Mouse (Mus musculus): ENCODE measurements around the gene Racgap1. TPM values are rescaled to one million over a fixed set of nuclear protein-coding genes. Genes with fewer than 3 reads are reported as not detected.
A peak's percentile ranks its signal among the peaks of the same experiment; 100 is the strongest.

The Racgap1 gene
- polyA plus RNA-seq, 1 experiment from 2014 or later = 131 TPM

GRCm38 (mm10) chr15:99663964-99664599 lies 12.6 kb upstream of the Racgap1 start:
- WGBS = 4% methylated on average over 17 of the region's 17 CpGs
- H3K4me3 ChIP-seq = peak overlapping the region; percentile 46
- H3K9ac ChIP-seq = peak overlapping the region; percentile 51
- peaks cover 42% of the 10 kb centered on the region for H3K4me1 ChIP-seq (replicated peaks)
- H3K36me3 ChIP-seq = no peaks in the 10 kb centered on the region
- no peak; the same call in 1 of the 2 replicates for ATAC-seq (ENCODE audit: insufficient number of reproducible peaks, low FRiP score)
- H3K27me3 ChIP-seq (replicated peaks) = peaks cover 39% of the 10 kb centered on the region
- peak overlapping the region; percentile 87 for H3K4me2 ChIP-seq
- H3K27ac ChIP-seq (ENCODE audit: poor library complexity, severe bottlenecking) = peak overlapping the region; percentile 79
- H3K9me3 ChIP-seq (replicated peaks) = no peaks in the 10 kb centered on the region

- Histone ChIP-seq H3K4me1 (replicated peaks) (peaks cover 37% of the 10 kb centered on the region), H3K27ac (ENCODE audit: poor library complexity, severe bottlenecking) (no peak overlapping the region), H3K36me3 (no peaks in the 10 kb centered on the region), H3K4me3 (no peak overlapping the region), H3K9ac (no peak overlapping the region), H3K9me3 (replicated peaks) (0 out of 2 replicates have a peak, but pooled peaks cover 4% of the 10 kb centered on the region), H3K4me2 (no peak overlapping the region), H3K27me3 (replicated peaks) (peaks cover 33% of the 10 kb centered on the region)
- 8% methylated on average over 7 of the region's 7 CpGs for WGBS
- no peak for ATAC-seq (ENCODE audit: insufficient number of reproducible peaks, low FRiP score)
Measured at GRCm38 (mm10) chr15:99662371-99662770, 10.9 kb upstream of the Racgap1 start.

- ATAC-seq (ENCODE audit: insufficient number of reproducible peaks, low FRiP score) = no peak
- WGBS = 90% methylated on average over 15 of the region's 15 CpGs
- H3K4me2 ChIP-seq = no peak overlapping the region
Measured at GRCm38 (mm10) chr15:99661121-99661830, 9.8 kb upstream of the Racgap1 start.

GRCm38 (mm10) chr15:99658437-99658836 lies 7.0 kb upstream of the Racgap1 start:
- Histone ChIP-seq H3K9me3 (replicated peaks) (0 out of 2 replicates have a peak, but pooled peaks cover 4% of the 10 kb centered on the region), H3K27ac (ENCODE audit: poor library complexity, severe bottlenecking) (no peak overlapping the region), H3K4me3 (no peak overlapping the region), H3K27me3 (replicated peaks) (peaks cover 37% of the 10 kb centered on the region), H3K9ac (no peak overlapping the region), H3K36me3 (no peaks in the 10 kb centered on the region), H3K4me2 (no peak overlapping the region), H3K4me1 (replicated peaks) (peaks cover 22% of the 10 kb centered on the region)
- 37% methylated on average over 2 of the region's 2 CpGs for WGBS
- no peak for ATAC-seq (ENCODE audit: insufficient number of reproducible peaks, low FRiP score)

More at GRCm38 (mm10) chr15:99661121-99661830, 9.8 kb upstream of the Racgap1 start:
- Histone ChIP-seq H3K36me3 (no peaks in the 10 kb centered on the region), H3K4me1 (replicated peaks) (peaks cover 37% of the 10 kb centered on the region), H3K4me3 (no peak overlapping the region), H3K9ac (no peak overlapping the region), H3K27ac (ENCODE audit: poor library complexity, severe bottlenecking) (no peak overlapping the region), H3K9me3 (replicated peaks) (0 out of 2 replicates have a peak, but pooled peaks cover 4% of the 10 kb centered on the region), H3K27me3 (replicated peaks) (peaks cover 31% of the 10 kb centered on the region)

GRCm38 (mm10) chr15:99655956-99656355 lies 4.5 kb upstream of the Racgap1 start:
- Histone ChIP-seq H3K4me1 (replicated peaks) (peaks cover 12% of the 10 kb centered on the region), H3K27ac (ENCODE audit: poor library complexity, severe bottlenecking) (no peak overlapping the region), H3K4me2 (no peak overlapping the region), H3K27me3 (replicated peaks) (peaks cover 31% of the 10 kb centered on the region), H3K9me3 (replicated peaks) (0 out of 2 replicates have a peak, but pooled peaks cover 4% of the 10 kb centered on the region), H3K4me3 (no peak overlapping the region), H3K9ac (no peak overlapping the region), H3K36me3 (no peaks in the 10 kb centered on the region)
- no peak for ATAC-seq (ENCODE audit: insufficient number of reproducible peaks, low FRiP score)
- 43% methylated on average over 9 of the region's 9 CpGs for WGBS

DNA sequence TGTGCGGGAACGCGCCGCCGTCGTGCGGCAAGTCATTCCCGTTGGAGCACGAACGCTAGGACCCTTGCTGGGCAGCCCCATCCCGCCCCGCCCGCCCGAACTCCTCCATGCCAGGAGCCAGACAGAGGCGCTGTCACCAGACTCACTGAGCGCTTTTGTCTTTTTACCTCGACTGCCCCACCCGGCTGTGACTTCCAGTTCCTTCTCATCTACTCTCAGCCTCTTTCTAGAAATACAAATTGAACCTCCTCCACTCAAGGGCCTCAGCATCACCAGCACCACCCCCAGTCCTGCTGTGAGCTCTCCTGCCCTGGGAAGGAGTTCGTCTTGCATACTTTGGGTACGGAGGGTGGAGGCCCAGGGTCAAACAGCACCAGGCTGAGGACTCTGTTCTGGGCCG lies 2.4 kb upstream of the Racgap1 start:
- peaks cover 29% of the 10 kb centered on the region for H3K4me1 ChIP-seq (replicated peaks)
- WGBS = 6% methylated on average over 21 of the region's 21 CpGs
- H3K9me3 ChIP-seq (replicated peaks) = 0 out of 2 replicates have a peak, but pooled peaks cover 4% of the 10 kb centered on the region
- no peak for ATAC-seq (ENCODE audit: insufficient number of reproducible peaks, low FRiP score)
- H3K4me2 ChIP-seq = peak overlapping the region; percentile 75
- H3K27me3 ChIP-seq (replicated peaks) = peaks cover 31% of the 10 kb centered on the region
- peak overlapping the region; percentile 47; the same call in 1 of the 2 replicates for H3K9ac ChIP-seq
- H3K27ac ChIP-seq (ENCODE audit: poor library complexity, severe bottlenecking) = no peak overlapping the region
- no peaks in the 10 kb centered on the region for H3K36me3 ChIP-seq
- H3K4me3 ChIP-seq = peak overlapping the region; percentile 38

- H3K4me2 ChIP-seq = peak overlapping the region; percentile 75
- no peaks in the 10 kb centered on the region for H3K9me3 ChIP-seq (replicated peaks)
- H3K27me3 ChIP-seq (replicated peaks) = peaks cover 31% of the 10 kb centered on the region
- H3K36me3 ChIP-seq = no peaks in the 10 kb centered on the region
- 6% methylated on average over 8 of the region's 8 CpGs for WGBS
- peaks cover 32% of the 10 kb centered on the region for H3K4me1 ChIP-seq (replicated peaks)
- peak overlapping the region; percentile 38 for H3K4me3 ChIP-seq
- H3K9ac ChIP-seq = peak overlapping the region; percentile 47; the same call in 1 of the 2 replicates
- H3K27ac ChIP-seq (ENCODE audit: poor library complexity, severe bottlenecking) = no peak overlapping the region
- no peak for ATAC-seq (ENCODE audit: insufficient number of reproducible peaks, low FRiP score)
Measured at GRCm38 (mm10) chr15:99653291-99653690, 1.8 kb upstream of the Racgap1 start.

DNA sequence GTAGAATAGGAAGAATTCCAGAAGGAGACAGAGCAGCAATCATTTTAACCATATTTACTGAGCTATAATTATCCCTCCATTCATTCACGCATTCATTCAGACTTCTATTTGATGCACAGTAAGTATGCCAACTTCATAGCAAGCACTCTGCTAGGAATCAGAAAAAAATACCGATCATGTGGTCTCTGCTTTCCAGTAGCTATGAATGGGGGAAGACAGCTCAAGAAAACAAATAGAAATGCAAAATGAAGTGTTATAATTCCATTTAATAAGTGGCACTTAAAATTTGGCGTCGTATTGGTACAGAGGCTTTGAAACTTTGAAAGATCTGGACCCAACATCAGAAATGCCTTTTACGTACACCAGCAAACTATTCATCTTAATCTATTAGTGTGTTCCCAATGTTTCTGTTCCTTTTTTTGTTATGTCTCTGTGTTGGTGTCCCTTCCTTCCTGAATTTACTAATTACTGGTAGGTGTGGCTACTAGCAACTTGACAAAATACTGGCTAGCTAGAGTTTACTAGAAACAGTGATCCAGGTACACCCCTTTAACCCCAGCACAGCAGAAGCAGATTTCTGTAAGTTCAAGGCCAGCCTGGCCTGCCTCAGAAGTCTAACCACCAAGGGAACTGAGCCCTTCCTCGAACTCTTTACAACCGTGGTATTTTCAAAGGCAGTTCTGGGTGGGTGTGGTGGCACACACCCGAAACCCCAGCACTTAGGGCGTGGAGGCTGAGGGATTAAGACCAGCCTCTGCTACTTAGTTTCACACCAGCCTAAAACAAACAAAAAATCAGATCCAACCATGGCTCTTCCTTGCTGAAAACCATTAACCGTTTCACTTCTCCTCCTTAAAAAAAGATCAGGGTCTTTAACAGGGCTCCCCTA lies 772 bp upstream of the Racgap1 start:
- no peak overlapping the region for H3K27ac ChIP-seq (ENCODE audit: poor library complexity, severe bottlenecking)

GRCm38 (mm10) chr15:99650304-99650703 lies 1.2 kb downstream of the Racgap1 start:
- H3K4me2 ChIP-seq = peak overlapping the region; percentile 90
- peak overlapping the region; percentile 82 for H3K4me3 ChIP-seq
- ATAC-seq (ENCODE audit: insufficient number of reproducible peaks, low FRiP score) = no peak
- H3K36me3 ChIP-seq = no peaks in the 10 kb centered on the region
- no peaks in the 10 kb centered on the region for H3K9me3 ChIP-seq (replicated peaks)
- 34% methylated on average over 2 of the region's 2 CpGs for WGBS
- H3K4me1 ChIP-seq (replicated peaks) = peaks cover 60% of the 10 kb centered on the region
- H3K27ac ChIP-seq (ENCODE audit: poor library complexity, severe bottlenecking) = 0 out of 2 replicates have a peak overlapping the region, but pooled peaks have one; percentile 8
- peaks cover 14% of the 10 kb centered on the region for H3K27me3 ChIP-seq (replicated peaks)
- H3K9ac ChIP-seq = peak overlapping the region; percentile 93

More for the DNA sequence above, 772 bp upstream of the Racgap1 start:
- Histone ChIP-seq H3K9ac (no peak overlapping the region), H3K36me3 (no peaks in the 10 kb centered on the region), H3K9me3 (replicated peaks) (no peaks in the 10 kb centered on the region), H3K4me2 (peak overlapping the region; percentile 90), H3K27me3 (replicated peaks) (peaks cover 31% of the 10 kb centered on the region), H3K4me1 (replicated peaks) (peaks cover 41% of the 10 kb centered on the region), H3K4me3 (peak overlapping the region; percentile 82)
- 73% methylated on average over 10 of the region's 10 CpGs for WGBS
- ATAC-seq (ENCODE audit: insufficient number of reproducible peaks, low FRiP score) = no peak

DNA sequence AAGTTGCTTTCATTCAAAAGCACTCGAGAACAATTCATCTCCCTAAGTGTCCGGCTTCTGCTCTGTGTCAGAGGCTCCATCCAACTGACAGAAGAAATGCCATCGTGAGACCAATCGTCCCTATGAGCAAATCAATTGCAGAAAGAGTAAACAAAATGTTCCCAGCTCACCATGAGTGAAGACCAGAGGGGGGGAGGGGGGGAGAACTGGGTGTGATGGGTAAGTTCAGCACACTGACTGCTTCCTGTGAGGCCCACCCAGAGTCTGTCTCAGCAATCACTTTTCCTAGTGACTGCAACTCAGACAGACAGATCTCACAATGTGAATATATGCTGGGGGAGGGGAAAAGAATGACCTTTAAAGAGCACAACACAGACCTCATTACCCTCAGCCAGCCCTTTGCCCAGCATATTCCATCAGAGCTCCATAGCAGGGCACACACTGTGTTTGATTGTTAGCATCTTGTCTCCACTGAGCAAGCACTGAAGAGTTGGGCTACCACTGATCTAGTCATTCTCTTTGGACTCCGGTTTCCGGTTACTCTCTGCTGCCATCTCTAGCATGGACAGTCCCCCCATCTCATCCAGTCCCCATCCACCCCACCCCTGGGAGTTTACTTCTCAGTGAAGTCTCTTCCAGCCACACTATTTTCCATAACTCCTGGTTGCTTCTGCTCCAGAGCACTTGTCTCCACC lies 2.2 kb downstream of the Racgap1 start:
- ATAC-seq (ENCODE audit: insufficient number of reproducible peaks, low FRiP score) = no peak
- Histone ChIP-seq H3K4me1 (replicated peaks) (peaks cover 68% of the 10 kb centered on the region), H3K4me2 (peak overlapping the region; percentile 90), H3K9ac (peak overlapping the region; percentile 44), H3K9me3 (replicated peaks) (no peaks in the 10 kb centered on the region), H3K4me3 (peak overlapping the region; percentile 82), H3K27ac (ENCODE audit: poor library complexity, severe bottlenecking) (peak overlapping the region; percentile 48; the same call in 1 of the 2 replicates), H3K27me3 (replicated peaks) (peaks cover 3% of the 10 kb centered on the region), H3K36me3 (no peaks in the 10 kb centered on the region)
- WGBS = 21% methylated on average over 6 of the region's 6 CpGs

Measured in heart, embryonic 12.5 days (tissue).